Mouse (Mus musculus) hindbrain, embryonic 15.5 days (tissue): ENCODE results near the gene Ifnlr1. TPM values are rescaled to one million over a fixed set of nuclear protein-coding genes. Genes with fewer than 3 reads are reported as not detected.

Source experiments
- ATAC-seq: fragments of 200-750 bp; cut with Nextera tagmentation; 2 replicates; pipeline ENCODE4 v1.8.0; 2017; ENCODE audit warnings: low read depth, moderate number of reproducible peaks, moderate TSS enrichment; ENCODE audit not compliant: low FRiP score
- H3K27ac ChIP-seq: fragments of 300-500 bp; sonication (generic); replicated peaks from 2 replicates; pipeline ENCODE4 v1.5.1; 2015; ENCODE audit warnings: mild to moderate bottlenecking, inconsistent platforms
- H3K27me3 ChIP-seq: fragments of 300-500 bp; sonication (generic); 2 replicates; pipeline ENCODE4 v1.6.1; 2015; ENCODE audit warnings: control low read depth, inconsistent platforms
- H3K36me3 ChIP-seq: fragments of 300-500 bp; sonication (generic); 2 replicates; pipeline ENCODE4 v1.6.1; 2015; ENCODE audit warnings: control low read depth, inconsistent platforms
- H3K4me1 ChIP-seq: fragments of 300-500 bp; sonication (generic); replicated peaks from 2 replicates; pipeline ENCODE4 v1.6.1; 2015; ENCODE audit warnings: control low read depth, inconsistent platforms
- H3K4me2 ChIP-seq: fragments of 300-500 bp; sonication (generic); 2 replicates; pipeline ENCODE4 v1.6.1; 2015; ENCODE audit warnings: moderate library complexity, mild to moderate bottlenecking, inconsistent platforms
- H3K4me3 ChIP-seq: fragments of 300-500 bp; sonication (generic); 2 replicates; pipeline ENCODE4 v1.5.1; 2015; ENCODE audit warnings: mild to moderate bottlenecking, inconsistent platforms
- H3K9ac ChIP-seq: fragments of 300-500 bp; sonication (generic); 2 replicates; pipeline ENCODE4 v1.6.1; 2015; ENCODE audit warnings: inconsistent platforms
- H3K9me3 ChIP-seq: fragments of 300-500 bp; sonication (generic); 2 replicates; pipeline ENCODE4 v1.6.1; 2016; ENCODE audit warnings: control low read depth, inconsistent platforms
- WGBS: fragments of 180-500 bp; shearing (Covaris S2); methylation state at CpG from one replicate; pipeline ENCODE4 v1.1.7; 2015; 5-methylcytosine and 5-hydroxymethylcytosine counted together
- polyA plus RNA-seq: library from polyadenylated mRNA; unstranded; fragments of >200 nt; fragmentation: Nextera tagmentation; extraction: Ambion mirVana; gene quantifications from 2 replicates; pipeline ENCODE4 v1.2.1, GENCODE M21; 2015

The Ifnlr1 gene
- polyA plus RNA-seq, 1 experiment from 2014 or later: 0.43 TPM

DNA sequence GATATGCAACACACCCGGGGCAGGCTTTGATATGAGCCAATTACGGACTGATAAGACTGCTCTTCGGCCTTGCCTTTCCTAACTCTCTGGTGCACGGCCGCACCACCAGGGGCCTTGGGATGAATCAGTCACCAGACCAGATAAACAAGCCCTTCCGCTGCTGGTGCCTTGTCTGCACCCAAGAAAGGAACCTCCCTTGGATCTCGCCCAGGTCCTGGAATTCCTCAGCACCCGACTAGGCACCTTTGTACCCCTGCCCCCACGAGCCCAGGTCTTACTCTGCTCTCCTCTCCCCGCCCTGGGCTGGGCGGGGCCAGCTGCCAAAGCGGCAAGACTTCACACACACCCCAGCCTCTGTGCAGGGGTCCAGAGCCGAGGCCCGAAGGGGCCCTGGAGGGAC is 41.7 kb downstream of the Ifnlr1 start, which contains the start of gene Il22ra1:
Gene Il22ra1 (plus strand): TSS at position 356 of the 400 bp plus-strand sequence.
- 68% methylated on average over 14 of the region's 14 CpGs for WGBS

DNA sequence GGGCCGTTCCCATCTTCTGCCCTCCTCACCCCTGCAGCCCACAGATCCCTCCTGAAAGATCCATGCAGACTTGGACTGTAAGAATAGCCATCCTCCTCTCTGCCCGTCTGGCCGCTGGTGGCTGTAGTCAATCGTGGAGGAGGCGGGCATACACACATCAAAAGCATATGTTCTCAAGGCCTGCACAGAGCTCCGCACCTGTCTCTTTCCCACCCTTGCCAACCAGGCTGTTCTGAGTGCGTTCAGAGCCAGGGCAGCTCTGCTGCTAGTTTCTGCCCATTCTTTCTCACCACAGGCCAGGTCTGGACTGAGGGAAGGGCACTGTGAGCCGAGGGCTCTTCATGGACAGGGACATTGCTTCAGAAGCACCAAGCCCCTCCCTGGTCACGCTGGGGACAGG is 44.1 kb downstream of the Ifnlr1 start:
- Histone ChIP-seq H3K9me3 (no peaks in the 10 kb centered on the region), H3K27me3 (no peaks in the 10 kb centered on the region), H3K36me3 (no peaks in the 10 kb centered on the region), H3K4me2 (no peak overlapping the region), H3K9ac (no peak overlapping the region), H3K4me3 (no peak overlapping the region), H3K4me1 (no peaks in the 10 kb centered on the region), H3K27ac (no peak overlapping the region)
- no peak for ATAC-seq
- 70% methylated on average over 9 of the region's 9 CpGs for WGBS

More for the DNA sequence above, 41.7 kb downstream of the Ifnlr1 start, which contains the start of gene Il22ra1:
- ATAC-seq: no peak
- no peak within 1 kb of the TSS for H3K4me3 ChIP-seq
- H3K4me2 ChIP-seq: no peak within 1 kb of the TSS
- H3K4me1 ChIP-seq: no peaks in the 10 kb centered on the region
- H3K27ac ChIP-seq: no peak within 1 kb of the TSS
- H3K9me3 ChIP-seq: no peaks in the 10 kb centered on the region
- no peaks in the 10 kb centered on the region for H3K27me3 ChIP-seq
- no peak within 1 kb of the TSS for H3K9ac ChIP-seq
- no peaks in the 10 kb centered on the region for H3K36me3 ChIP-seq

DNA sequence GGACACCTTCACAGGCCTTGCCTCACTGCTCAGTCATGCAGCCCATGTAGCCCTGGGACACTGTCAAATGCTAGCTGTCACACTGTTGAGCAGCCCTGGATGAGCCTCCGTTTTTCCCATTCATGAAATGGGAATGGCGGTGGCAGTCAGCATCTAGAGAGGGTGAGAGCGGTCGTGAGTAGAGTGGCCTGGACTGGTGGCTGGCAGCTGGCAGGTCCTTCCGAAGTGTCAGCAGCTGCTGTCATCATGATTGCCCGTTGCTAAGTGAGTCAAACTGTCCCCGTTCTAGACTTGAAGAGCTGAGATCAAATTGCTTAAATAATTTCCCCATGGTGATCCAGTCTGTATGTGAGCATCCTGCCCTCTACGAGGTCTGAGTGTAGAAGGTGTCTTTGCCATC is 44.9 kb downstream of the Ifnlr1 start:
- no peak overlapping the region for H3K9ac ChIP-seq
- WGBS: 71% methylated on average over 8 of the region's 8 CpGs
- H3K4me3 ChIP-seq: no peak overlapping the region
- H3K27me3 ChIP-seq: no peaks in the 10 kb centered on the region
- no peak for ATAC-seq
- no peak overlapping the region for H3K4me2 ChIP-seq
- H3K9me3 ChIP-seq: no peaks in the 10 kb centered on the region
- no peaks in the 10 kb centered on the region for H3K4me1 ChIP-seq
- no peak overlapping the region for H3K27ac ChIP-seq
- no peaks in the 10 kb centered on the region for H3K36me3 ChIP-seq

DNA sequence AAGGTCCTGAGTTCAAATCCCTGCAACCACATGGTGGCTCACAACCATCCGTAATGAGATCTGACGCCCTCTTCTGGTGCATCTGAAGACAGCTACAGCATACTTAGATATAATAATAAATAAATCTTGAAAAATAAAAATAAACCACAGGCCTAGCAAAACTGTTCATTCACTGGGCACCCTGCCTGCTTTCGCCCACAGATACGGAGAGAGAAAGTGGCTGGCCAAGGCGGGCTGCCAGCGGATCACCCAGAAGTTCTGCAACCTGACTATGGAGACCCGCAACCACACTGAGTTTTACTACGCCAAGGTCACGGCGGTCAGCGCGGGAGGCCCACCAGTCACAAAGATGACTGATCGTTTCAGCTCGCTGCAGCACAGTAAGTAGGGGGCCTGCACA is 47.8 kb downstream of the Ifnlr1 start:
- Histone ChIP-seq H3K27me3 (no peaks in the 10 kb centered on the region), H3K4me3 (no peak overlapping the region), H3K4me1 (no peaks in the 10 kb centered on the region), H3K9me3 (no peaks in the 10 kb centered on the region), H3K36me3 (no peaks in the 10 kb centered on the region), H3K9ac (no peak overlapping the region), H3K4me2 (no peak overlapping the region), H3K27ac (no peak overlapping the region)
- ATAC-seq: no peak
- whole genome bisulfite sequencing: 99% methylated on average over 14 of the region's 14 CpGs

DNA sequence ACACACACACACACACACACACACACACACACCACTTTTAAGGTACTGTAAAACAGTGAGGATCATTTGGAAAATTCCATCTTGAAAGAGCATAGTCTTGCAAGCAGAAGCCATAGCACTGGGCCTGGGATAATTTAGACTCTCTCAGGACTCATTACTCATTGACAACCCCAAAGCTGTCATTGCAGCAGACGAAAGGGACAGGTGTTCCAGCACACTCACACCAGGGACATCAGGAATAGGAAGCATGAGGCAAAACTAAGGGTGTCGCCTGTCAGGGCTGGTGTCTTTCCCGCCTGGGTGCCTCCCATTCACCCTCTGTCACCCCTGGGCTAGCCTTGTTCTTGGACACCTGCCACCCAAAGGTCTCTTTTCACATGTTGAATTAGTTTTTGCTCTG is 50.8 kb downstream of the Ifnlr1 start:
- no peak overlapping the region for H3K4me3 ChIP-seq
- ATAC-seq: no peak
- no peaks in the 10 kb centered on the region for H3K27me3 ChIP-seq
- no peaks in the 10 kb centered on the region for H3K36me3 ChIP-seq
- 75% methylated on average over 3 of the region's 3 CpGs for WGBS
- H3K4me1 ChIP-seq: no peaks in the 10 kb centered on the region
- H3K9ac ChIP-seq: no peak overlapping the region
- no peak overlapping the region for H3K27ac ChIP-seq
- no peaks in the 10 kb centered on the region for H3K9me3 ChIP-seq
- H3K4me2 ChIP-seq: no peak overlapping the region

DNA sequence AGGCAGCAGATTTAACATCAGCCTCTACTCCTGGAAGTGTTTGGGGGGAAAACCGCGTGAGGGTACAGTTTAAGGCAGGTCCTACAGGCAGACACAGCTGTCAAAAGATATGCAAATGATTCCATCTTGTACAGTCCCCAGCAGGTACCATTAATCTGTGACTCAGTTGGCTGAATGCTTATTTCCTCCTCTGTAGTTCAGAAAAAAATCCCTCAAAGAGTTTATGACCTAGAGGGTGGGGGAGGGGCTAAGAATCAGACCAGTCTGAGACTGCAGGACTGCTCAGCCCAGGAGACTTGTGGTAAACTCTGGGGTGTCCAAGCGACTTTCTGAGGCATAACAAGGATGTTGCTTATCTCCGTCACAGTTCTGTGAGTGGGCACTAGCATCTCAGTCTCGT is 52.1 kb downstream of the Ifnlr1 start:
- Histone ChIP-seq H3K27me3 (no peaks in the 10 kb centered on the region), H3K9ac (no peak overlapping the region), H3K4me2 (no peak overlapping the region), H3K4me3 (no peak overlapping the region), H3K4me1 (no peaks in the 10 kb centered on the region), H3K9me3 (no peaks in the 10 kb centered on the region), H3K36me3 (no peaks in the 10 kb centered on the region), H3K27ac (no peak overlapping the region)
- 70% methylated on average over 5 of the region's 5 CpGs for WGBS
- no peak for ATAC-seq

DNA sequence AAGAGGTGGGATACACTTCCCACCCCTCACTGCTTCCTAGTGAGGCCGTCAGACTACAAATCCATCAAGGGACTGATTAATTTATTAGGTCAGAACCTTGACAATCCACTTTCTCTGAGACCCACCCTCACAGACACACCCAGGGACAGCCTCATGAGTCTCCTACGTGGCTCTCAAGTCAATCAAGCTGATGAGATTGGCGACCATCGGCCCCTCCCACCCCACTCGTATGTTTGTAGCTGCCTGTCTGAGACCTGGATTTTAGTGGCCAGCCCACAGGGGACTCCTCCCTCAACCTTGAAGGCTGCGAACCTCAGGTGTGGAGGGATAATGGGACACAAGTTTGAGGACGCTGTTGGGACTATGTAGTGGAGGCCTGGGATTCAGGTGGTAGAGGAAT is 53.1 kb downstream of the Ifnlr1 start:
- no peak for ATAC-seq
- no peak overlapping the region for H3K4me2 ChIP-seq
- H3K27ac ChIP-seq: no peak overlapping the region
- no peaks in the 10 kb centered on the region for H3K27me3 ChIP-seq
- no peaks in the 10 kb centered on the region for H3K36me3 ChIP-seq
- H3K9me3 ChIP-seq: no peaks in the 10 kb centered on the region
- no peaks in the 10 kb centered on the region for H3K4me1 ChIP-seq
- 68% methylated on average over 7 of the region's 7 CpGs for WGBS
- H3K9ac ChIP-seq: no peak overlapping the region
- H3K4me3 ChIP-seq: no peak overlapping the region

DNA sequence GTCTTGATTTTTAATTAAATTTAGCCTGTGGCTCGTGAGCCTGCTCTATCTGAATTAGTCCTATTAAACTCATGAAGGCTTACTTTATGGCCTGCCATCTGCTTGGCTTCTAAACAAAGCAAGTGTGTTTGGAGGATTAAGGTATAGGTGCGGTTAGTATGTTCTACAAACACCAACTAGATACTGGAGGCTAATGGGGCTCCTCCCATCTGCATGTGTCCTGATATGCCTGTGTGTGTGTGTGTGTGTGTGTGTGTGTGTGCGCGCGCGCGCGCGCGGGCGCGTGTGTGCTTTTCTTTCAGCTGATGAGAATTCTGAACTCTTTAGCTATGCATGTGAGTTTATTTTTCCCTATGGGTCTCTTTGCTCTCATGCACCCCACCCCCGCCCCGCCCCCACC is 53.6 kb downstream of the Ifnlr1 start:
- Histone ChIP-seq H3K36me3 (no peaks in the 10 kb centered on the region), H3K9ac (no peak overlapping the region)
- 93% methylated on average over 14 of the region's 14 CpGs for WGBS

DNA sequence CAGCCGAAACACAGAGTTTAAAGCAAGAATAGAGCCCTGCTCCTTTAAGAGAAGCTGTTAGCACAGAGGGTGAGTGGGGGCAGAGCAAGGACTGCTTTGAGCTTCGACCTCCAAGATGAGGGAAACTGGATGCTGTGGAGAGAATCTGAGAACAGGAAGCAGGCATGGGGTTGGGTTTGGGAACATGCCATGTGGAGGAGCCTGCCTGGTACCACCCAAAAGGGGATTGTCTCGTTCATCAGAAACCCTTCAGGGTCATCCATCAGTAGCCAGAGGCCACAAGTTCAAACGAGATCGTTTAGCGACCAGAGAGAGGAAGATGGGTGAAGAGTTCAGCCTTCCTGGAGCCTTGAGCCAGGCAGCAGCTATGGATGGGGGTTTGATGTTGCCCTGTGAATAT is 57.4 kb downstream of the Ifnlr1 start:
- H3K4me1 ChIP-seq: no peaks in the 10 kb centered on the region
- ATAC-seq: no peak
- H3K27ac ChIP-seq: no peak overlapping the region
- 54% methylated on average over 6 of the region's 6 CpGs for WGBS
- no peaks in the 10 kb centered on the region for H3K36me3 ChIP-seq
- H3K4me3 ChIP-seq: no peak overlapping the region
- H3K9ac ChIP-seq: no peak overlapping the region
- no peak overlapping the region for H3K4me2 ChIP-seq
- H3K27me3 ChIP-seq: no peaks in the 10 kb centered on the region
- no peaks in the 10 kb centered on the region for H3K9me3 ChIP-seq

More for the DNA sequence above, 53.6 kb downstream of the Ifnlr1 start:
- no peak overlapping the region for H3K4me3 ChIP-seq
- H3K27me3 ChIP-seq: no peaks in the 10 kb centered on the region
- H3K4me2 ChIP-seq: no peak overlapping the region
- no peaks in the 10 kb centered on the region for H3K4me1 ChIP-seq
- H3K27ac ChIP-seq: no peak overlapping the region
- no peaks in the 10 kb centered on the region for H3K9me3 ChIP-seq
- ATAC-seq: no peak

DNA sequence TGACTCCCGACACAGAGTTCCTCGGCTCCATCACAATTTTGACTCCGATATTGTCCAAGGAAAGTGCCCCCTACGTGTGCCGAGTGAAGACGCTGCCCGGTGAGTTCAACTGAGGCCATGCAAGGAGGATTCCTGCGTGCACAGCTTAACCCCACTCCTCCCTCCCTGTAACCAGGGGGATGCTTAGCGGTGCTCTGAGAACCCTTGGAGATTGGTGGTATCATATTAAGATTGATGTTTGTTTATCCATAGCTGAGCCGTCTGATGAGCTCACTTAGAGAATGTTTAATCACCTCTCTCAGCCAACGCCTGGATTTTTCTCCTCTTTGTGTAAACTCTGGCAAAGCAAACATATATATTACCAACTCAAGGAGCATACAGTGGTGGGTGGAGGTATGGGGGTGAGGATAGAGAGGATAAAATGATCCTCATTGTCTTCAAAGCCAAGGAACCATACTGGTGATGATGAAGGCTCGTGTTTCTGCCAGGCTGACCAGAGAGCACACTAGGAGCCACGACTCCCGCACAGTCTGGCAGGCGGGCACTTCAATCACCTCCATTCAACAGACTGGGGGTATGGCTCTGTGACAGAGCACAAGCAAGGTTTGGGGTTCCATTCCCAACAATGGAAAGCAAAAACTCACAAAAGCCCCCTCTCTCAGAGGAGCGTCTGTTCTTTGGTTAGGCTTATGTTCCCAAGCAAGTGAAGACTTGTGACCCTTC is 58.8 kb downstream of the Ifnlr1 start:
- Histone ChIP-seq H3K4me3 (no peak overlapping the region), H3K27ac (no peak overlapping the region), H3K27me3 (no peaks in the 10 kb centered on the region), H3K36me3 (no peaks in the 10 kb centered on the region), H3K4me1 (no peaks in the 10 kb centered on the region), H3K4me2 (no peak overlapping the region), H3K9me3 (no peaks in the 10 kb centered on the region), H3K9ac (no peak overlapping the region)
- ATAC-seq: no peak
- 61% methylated on average over 16 of the region's 16 CpGs for WGBS

DNA sequence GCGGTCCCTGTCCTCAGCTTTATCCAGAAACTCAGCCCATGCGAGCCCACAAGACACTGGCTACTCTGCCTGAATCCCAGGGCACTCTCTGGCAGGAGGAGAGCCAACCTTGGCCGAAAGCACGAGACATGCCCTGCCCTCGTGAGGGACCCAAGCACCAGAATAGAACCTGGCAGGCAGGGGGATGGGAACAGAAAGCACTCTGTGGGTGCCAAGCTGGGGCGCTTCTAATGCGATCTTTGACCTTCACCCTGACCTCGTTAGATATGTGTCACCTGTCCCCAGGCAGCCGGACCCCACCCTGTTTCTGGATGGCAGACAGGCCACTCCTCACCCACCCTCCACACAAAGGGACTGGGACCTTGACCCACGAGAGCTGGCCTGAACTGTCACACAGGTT is 59.5 kb downstream of the Ifnlr1 start:
- Histone ChIP-seq H3K27me3 (no peaks in the 10 kb centered on the region), H3K4me3 (no peak overlapping the region), H3K27ac (no peak overlapping the region), H3K36me3 (no peaks in the 10 kb centered on the region), H3K9me3 (no peaks in the 10 kb centered on the region), H3K4me2 (no peak overlapping the region), H3K9ac (no peak overlapping the region), H3K4me1 (no peaks in the 10 kb centered on the region)
- no peak for ATAC-seq
- WGBS: 81% methylated on average over 10 of the region's 10 CpGs

DNA sequence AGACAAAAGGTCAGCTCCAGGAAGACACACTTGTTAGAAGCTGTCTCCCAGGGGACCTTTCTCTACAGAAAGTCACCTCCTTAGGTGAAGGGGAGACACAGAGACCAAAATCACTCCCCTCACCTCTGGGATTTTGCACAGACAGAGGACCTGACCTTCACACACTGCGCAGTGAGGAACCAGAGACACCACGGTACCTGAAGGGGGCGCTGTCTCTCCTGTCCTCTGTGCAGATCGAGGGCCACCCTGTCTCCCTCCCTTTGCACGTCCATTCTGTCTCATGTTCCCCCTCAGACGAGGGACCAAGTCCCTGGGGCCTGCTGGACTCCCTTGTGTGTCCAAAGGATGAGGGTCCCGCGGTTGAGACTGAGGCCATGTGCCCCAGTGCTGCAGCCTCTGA is 64.8 kb downstream of the Ifnlr1 start:
- Histone ChIP-seq H3K27ac (no peak overlapping the region), H3K36me3 (no peaks in the 10 kb centered on the region), H3K4me3 (no peak overlapping the region), H3K4me2 (no peak overlapping the region), H3K9me3 (0 out of 2 replicates have a peak, but pooled peaks cover 7% of the 10 kb centered on the region), H3K27me3 (no peaks in the 10 kb centered on the region), H3K4me1 (no peaks in the 10 kb centered on the region), H3K9ac (no peak overlapping the region)
- ATAC-seq: no peak
- WGBS: 74% methylated on average over 8 of the region's 8 CpGs
